Mouse (Mus musculus) heart, embryonic 12.5 days (tissue): ENCODE data around the gene Rnf24. TPM values are rescaled to one million over a fixed set of nuclear protein-coding genes. Genes with fewer than 3 reads are reported as not detected.

Experiments
- ATAC-seq: fragments of 200-750 bp; cut with Nextera tagmentation; 2 replicates; pipeline ENCODE4 v1.8.0; 2017; ENCODE audit warnings: moderate TSS enrichment, moderate library complexity; ENCODE audit not compliant: insufficient number of reproducible peaks, low FRiP score
- H3K27ac ChIP-seq: fragments of 300-500 bp; sonication (generic); 2 replicates; pipeline ENCODE4 v1.5.1; 2016; ENCODE audit warnings: mild to moderate bottlenecking, moderate library complexity; ENCODE audit not compliant: poor library complexity, severe bottlenecking
- H3K27me3 ChIP-seq: fragments of 300-500 bp; sonication (generic); replicated peaks from 2 replicates; pipeline ENCODE4 v1.6.1; 2016; ENCODE audit warnings: mild to moderate bottlenecking, moderate library complexity
- H3K36me3 ChIP-seq: fragments of 300-500 bp; sonication (generic); 2 replicates; pipeline ENCODE4 v1.6.1; 2016; ENCODE audit warnings: mild to moderate bottlenecking, moderate library complexity
- H3K4me1 ChIP-seq: fragments of 300-500 bp; sonication (generic); replicated peaks from 2 replicates; pipeline ENCODE4 v1.6.1; 2016; ENCODE audit warnings: mild to moderate bottlenecking
- H3K4me2 ChIP-seq: fragments of 300-500 bp; sonication (generic); 2 replicates; pipeline ENCODE4 v1.6.1; 2016; ENCODE audit warnings: mild to moderate bottlenecking, moderate library complexity
- H3K4me3 ChIP-seq: fragments of 300-500 bp; sonication (generic); 2 replicates; pipeline ENCODE4 v1.5.1; 2016; ENCODE audit warnings: mild to moderate bottlenecking
- H3K9ac ChIP-seq: fragments of 300-500 bp; sonication (generic); 2 replicates; pipeline ENCODE4 v1.6.1; 2016; ENCODE audit warnings: mild to moderate bottlenecking, moderate library complexity
- H3K9me3 ChIP-seq: fragments of 300-500 bp; sonication (generic); replicated peaks from 2 replicates; pipeline ENCODE4 v1.6.1; 2016; ENCODE audit warnings: mild to moderate bottlenecking, moderate library complexity
- WGBS: fragments of 180-500 bp; shearing (Covaris S2); methylation state at CpG from one replicate; pipeline ENCODE4 v1.1.7; 2016; 5-methylcytosine and 5-hydroxymethylcytosine counted together
- polyA plus RNA-seq: library from polyadenylated mRNA; unstranded; fragments of >200 nt; fragmentation: Nextera tagmentation; extraction: Ambion mirVana; gene quantifications from 2 replicates; pipeline ENCODE4 v1.2.1, GENCODE M21; 2016

The Rnf24 gene
- polyA plus RNA-seq, 1 experiment from 2014 or later: 2.8 TPM

- Histone ChIP-seq H3K4me3 (no peak overlapping the region), H3K9ac (no peak overlapping the region), H3K4me2 (no peak overlapping the region), H3K27ac (no peak overlapping the region), H3K36me3 (no peaks in the 10 kb centered on the region), H3K4me1 (no peaks in the 10 kb centered on the region), H3K9me3 (peaks cover 2% of the 10 kb centered on the region; the same call in 1 of the 2 replicates), H3K27me3 (no peaks in the 10 kb centered on the region)
- 75% methylated on average over 7 of the region's 7 CpGs for WGBS
- ATAC-seq: no peak
Observed at GRCm38 (mm10) chr2:131372276-131372877, 19.7 kb upstream of the Rnf24 start.

DNA sequence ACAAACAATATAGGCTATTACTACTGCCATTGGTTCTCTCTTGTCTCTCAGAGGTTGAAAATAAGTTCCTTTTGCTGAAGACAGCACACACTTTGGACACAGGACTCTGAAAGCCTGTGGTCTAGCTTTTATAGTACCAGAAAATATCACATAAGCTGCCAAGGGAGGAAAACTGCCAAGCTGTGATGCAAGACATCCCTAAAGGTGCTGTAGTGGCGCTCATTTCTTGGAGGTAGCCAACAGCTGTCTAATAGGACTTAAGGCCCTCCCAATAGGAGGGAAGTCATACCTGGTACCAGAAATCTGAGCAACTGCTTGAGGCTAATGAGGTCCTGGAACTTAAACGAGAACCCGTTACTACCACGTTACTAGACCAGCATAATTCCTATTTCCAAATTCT lies 19.1 kb upstream of the Rnf24 start:
- H3K9me3 ChIP-seq: peaks cover 2% of the 10 kb centered on the region; the same call in 1 of the 2 replicates
- no peak overlapping the region for H3K9ac ChIP-seq
- 88% methylated on average over 4 of the region's 4 CpGs for WGBS
- no peak overlapping the region for H3K4me3 ChIP-seq
- no peak overlapping the region for H3K27ac ChIP-seq
- no peaks in the 10 kb centered on the region for H3K4me1 ChIP-seq
- no peak for ATAC-seq
- no peaks in the 10 kb centered on the region for H3K36me3 ChIP-seq
- H3K4me2 ChIP-seq: no peak overlapping the region
- H3K27me3 ChIP-seq: no peaks in the 10 kb centered on the region

- no peak overlapping the region for H3K4me3 ChIP-seq
- H3K9ac ChIP-seq: no peak overlapping the region
- no peaks in the 10 kb centered on the region for H3K27me3 ChIP-seq
- no peak overlapping the region for H3K4me2 ChIP-seq
- H3K27ac ChIP-seq: no peak overlapping the region
- H3K9me3 ChIP-seq: peaks cover 2% of the 10 kb centered on the region; the same call in 1 of the 2 replicates
- H3K4me1 ChIP-seq: no peaks in the 10 kb centered on the region
- no peak for ATAC-seq
- no peaks in the 10 kb centered on the region for H3K36me3 ChIP-seq
- 70% methylated on average over 3 of the region's 3 CpGs for WGBS
Observed at GRCm38 (mm10) chr2:131370828-131371227, 18.1 kb upstream of the Rnf24 start.

DNA sequence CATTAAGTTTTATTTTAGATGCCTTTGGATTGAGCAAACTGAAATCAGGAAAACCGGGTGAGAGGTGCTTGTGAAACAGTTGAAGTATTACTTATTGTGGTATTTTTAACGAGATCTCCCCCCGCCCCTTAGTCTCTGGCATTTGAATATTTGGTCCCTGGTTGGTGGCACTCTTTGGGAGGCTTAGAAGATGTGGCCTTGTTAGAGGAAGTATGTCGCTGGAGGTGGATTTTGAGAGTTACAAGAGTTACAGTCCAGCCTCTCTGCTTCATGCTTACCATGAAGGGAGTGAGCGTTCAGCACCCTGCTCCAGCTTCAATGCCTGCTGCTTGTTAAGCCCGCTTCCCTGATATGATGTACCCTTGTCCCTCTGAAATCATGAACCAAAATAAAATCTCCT lies 12.0 kb upstream of the Rnf24 start:
- Histone ChIP-seq H3K9ac (no peak overlapping the region), H3K27ac (no peak overlapping the region), H3K4me1 (no peaks in the 10 kb centered on the region), H3K27me3 (peaks cover 3% of the 10 kb centered on the region; the same call in 1 of the 2 replicates), H3K36me3 (no peaks in the 10 kb centered on the region), H3K9me3 (no peaks in the 10 kb centered on the region), H3K4me3 (no peak overlapping the region), H3K4me2 (no peak overlapping the region)
- 69% methylated on average over 6 of the region's 6 CpGs for WGBS
- ATAC-seq: no peak

DNA sequence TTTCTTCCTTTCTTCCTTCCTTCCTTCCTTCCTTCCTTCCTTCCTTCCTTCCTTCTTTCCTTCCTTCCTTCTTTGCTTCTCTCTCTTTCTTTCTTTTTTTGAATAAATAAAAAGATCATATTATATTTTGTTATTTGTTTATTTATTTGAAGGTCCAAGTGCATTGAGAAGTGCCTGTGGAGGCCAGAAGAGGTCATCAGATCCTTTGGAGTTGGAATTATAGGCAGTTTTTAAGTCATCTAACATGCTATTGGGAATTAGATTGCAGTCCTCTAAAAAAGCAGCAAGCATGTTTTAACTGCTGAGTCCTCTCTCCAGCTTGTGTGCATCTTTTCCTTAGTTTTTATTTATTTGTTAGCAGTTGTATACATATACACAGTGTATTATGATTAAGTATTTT lies 5.8 kb upstream of the Rnf24 start:
- Histone ChIP-seq H3K9ac (no peak overlapping the region), H3K36me3 (no peaks in the 10 kb centered on the region), H3K27ac (no peak overlapping the region), H3K27me3 (peaks cover 8% of the 10 kb centered on the region; the same call in 1 of the 2 replicates), H3K4me1 (peaks cover 10% of the 10 kb centered on the region), H3K4me3 (no peak overlapping the region), H3K9me3 (no peaks in the 10 kb centered on the region), H3K4me2 (no peak overlapping the region)
- no peak for ATAC-seq

DNA sequence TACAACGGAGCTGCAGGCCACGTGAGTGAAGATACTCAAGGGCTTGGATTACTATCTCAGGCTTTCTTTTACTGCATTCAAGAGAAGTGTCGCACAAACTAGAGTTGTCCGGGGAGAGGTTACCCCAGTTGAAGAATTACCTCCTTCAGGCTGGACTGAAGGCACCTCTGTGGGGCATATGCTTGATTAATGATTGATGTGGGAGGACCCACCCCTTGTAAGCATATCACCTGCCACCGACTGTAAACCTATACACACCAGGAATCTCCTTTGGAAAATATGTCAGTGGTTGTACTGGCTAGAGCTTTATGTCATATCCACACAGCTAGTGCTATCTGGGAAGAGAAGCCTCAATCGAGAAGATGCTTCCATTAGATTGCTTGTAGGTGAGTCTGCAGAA lies 1.4 kb upstream of the Rnf24 start:
- H3K4me3 ChIP-seq: no peak overlapping the region
- no peaks in the 10 kb centered on the region for H3K36me3 ChIP-seq
- no peak overlapping the region for H3K9ac ChIP-seq
- no peak for ATAC-seq
- H3K4me2 ChIP-seq: no peak overlapping the region
- peaks cover 20% of the 10 kb centered on the region for H3K4me1 ChIP-seq
- H3K27ac ChIP-seq: no peak overlapping the region
- H3K27me3 ChIP-seq: 0 out of 2 replicates have a peak, but pooled peaks cover 8% of the 10 kb centered on the region
- 48% methylated on average over 6 of the region's 6 CpGs for WGBS
- no peaks in the 10 kb centered on the region for H3K9me3 ChIP-seq

DNA sequence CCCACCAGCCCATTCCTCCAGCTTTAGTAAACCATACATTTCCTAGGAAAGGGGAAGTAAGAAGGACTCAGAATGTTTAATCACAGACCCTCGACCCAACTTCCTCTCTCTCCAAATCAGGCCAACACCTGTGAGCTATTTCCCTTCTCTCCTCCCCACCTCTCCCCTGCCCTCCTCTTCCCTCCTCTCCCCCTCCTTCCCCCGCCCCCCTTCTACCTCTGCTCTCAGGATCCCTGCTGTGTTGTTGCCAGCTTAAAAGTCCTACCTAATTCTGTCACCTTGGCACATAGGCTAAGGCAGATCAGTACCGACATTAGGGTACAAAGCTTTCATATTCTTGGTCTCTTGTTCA lies 848 bp upstream of the Rnf24 start:
- Histone ChIP-seq H3K9me3 (no peaks in the 10 kb centered on the region), H3K36me3 (no peaks in the 10 kb centered on the region), H3K4me1 (peaks cover 20% of the 10 kb centered on the region), H3K9ac (peak overlapping the region; percentile 85), H3K27me3 (0 out of 2 replicates have a peak, but pooled peaks cover 8% of the 10 kb centered on the region), H3K27ac (no peak overlapping the region), H3K4me2 (peak overlapping the region; percentile 89), H3K4me3 (peak overlapping the region; percentile 71)
- ATAC-seq: no peak
- 11% methylated on average over 3 of the region's 3 CpGs for WGBS

DNA sequence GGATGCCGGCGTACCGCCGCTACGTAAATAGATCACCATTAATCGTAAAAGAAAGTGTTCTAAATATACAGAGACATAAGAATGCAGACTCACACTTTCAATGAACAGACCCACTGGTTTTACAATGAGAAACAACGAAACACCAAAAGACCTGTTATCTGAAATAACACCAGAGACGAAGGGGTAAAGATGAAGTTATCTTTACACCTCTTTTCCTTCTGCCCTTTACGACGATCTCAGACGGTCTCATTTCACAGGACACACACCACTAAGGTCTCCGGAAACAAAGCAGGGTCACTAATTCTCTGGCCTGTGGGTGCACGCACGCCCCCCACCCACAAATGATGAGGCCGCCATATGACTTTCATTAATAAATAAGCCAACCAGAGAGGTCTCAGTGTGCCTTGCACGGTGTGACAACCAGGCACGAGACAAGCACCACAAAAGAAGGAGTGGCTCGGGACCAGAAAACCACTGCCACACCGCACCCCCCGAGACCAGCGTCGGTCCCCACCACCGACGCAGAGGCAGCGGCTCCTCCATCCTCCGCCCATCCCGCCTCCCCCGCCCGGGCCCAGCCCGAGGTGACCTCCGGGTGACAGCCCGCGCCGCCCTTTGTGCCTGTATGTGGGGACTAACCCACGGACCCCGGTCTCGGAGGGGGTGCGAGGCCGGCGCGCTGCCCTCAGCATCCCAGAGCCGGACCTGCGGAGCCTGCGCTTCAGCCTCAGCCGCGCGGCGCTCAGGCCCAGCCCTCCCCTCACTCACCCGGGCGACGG lies 535 bp downstream of the Rnf24 start:
- no peaks in the 10 kb centered on the region for H3K36me3 ChIP-seq
- WGBS: under 1% methylated on average over 51 of the region's 51 CpGs
- peak overlapping the region; percentile 76 for H3K27ac ChIP-seq
- H3K4me1 ChIP-seq: peaks cover 25% of the 10 kb centered on the region
- peak overlapping the region; percentile 85 for H3K9ac ChIP-seq
- peak overlapping the region; percentile 71 for H3K4me3 ChIP-seq
- ATAC-seq: peak; percentile 70
- no peaks in the 10 kb centered on the region for H3K9me3 ChIP-seq
- 0 out of 2 replicates have a peak, but pooled peaks cover 8% of the 10 kb centered on the region for H3K27me3 ChIP-seq
- peak overlapping the region; percentile 89 for H3K4me2 ChIP-seq

GRCm38 (mm10) chr2:131351471-131351870 lies 1.2 kb downstream of the Rnf24 start:
- Histone ChIP-seq H3K9ac (peak overlapping the region; percentile 85; the same call in 1 of the 2 replicates), H3K36me3 (no peaks in the 10 kb centered on the region), H3K4me3 (peak overlapping the region; percentile 71), H3K4me2 (peak overlapping the region; percentile 89), H3K27ac (no peak overlapping the region), H3K4me1 (peaks cover 25% of the 10 kb centered on the region), H3K9me3 (no peaks in the 10 kb centered on the region), H3K27me3 (0 out of 2 replicates have a peak, but pooled peaks cover 8% of the 10 kb centered on the region)
- WGBS: 21% methylated on average over 10 of the region's 10 CpGs
- no peak for ATAC-seq

GRCm38 (mm10) chr2:131350301-131350700 lies 2.4 kb downstream of the Rnf24 start:
- Histone ChIP-seq H3K27ac (no peak overlapping the region), H3K27me3 (0 out of 2 replicates have a peak, but pooled peaks cover 8% of the 10 kb centered on the region), H3K4me1 (peaks cover 17% of the 10 kb centered on the region), H3K4me2 (no peak overlapping the region), H3K36me3 (no peaks in the 10 kb centered on the region), H3K9me3 (no peaks in the 10 kb centered on the region), H3K9ac (no peak overlapping the region), H3K4me3 (no peak overlapping the region)
- no peak for ATAC-seq
- WGBS: 89% methylated on average over 6 of the region's 6 CpGs

GRCm38 (mm10) chr2:131345556-131345955 lies 7.1 kb downstream of the Rnf24 start:
- WGBS: 63% methylated on average over 3 of the region's 3 CpGs
- no peak for ATAC-seq

More at GRCm38 (mm10) chr2:131345556-131345955, 7.1 kb downstream of the Rnf24 start:
- Histone ChIP-seq H3K4me3 (no peak overlapping the region), H3K9me3 (no peaks in the 10 kb centered on the region), H3K9ac (no peak overlapping the region), H3K4me1 (peaks cover 8% of the 10 kb centered on the region; the same call in 1 of the 2 replicates), H3K36me3 (no peaks in the 10 kb centered on the region), H3K27me3 (no peaks in the 10 kb centered on the region), H3K27ac (no peak overlapping the region), H3K4me2 (no peak overlapping the region)
